Mouse (Mus musculus) urinary bladder, adult 18-20 months (tissue): ENCODE data around the gene Map3k12.

Source experiments
- DNase-seq, 2 experiments: peaks; one replicate each; pipeline ENCODE4 v3.0.0; 2022; ENCODE audit warnings: low spot score in 2 of 2, mixed read lengths in 2 of 2

The Map3k12 gene

DNA sequence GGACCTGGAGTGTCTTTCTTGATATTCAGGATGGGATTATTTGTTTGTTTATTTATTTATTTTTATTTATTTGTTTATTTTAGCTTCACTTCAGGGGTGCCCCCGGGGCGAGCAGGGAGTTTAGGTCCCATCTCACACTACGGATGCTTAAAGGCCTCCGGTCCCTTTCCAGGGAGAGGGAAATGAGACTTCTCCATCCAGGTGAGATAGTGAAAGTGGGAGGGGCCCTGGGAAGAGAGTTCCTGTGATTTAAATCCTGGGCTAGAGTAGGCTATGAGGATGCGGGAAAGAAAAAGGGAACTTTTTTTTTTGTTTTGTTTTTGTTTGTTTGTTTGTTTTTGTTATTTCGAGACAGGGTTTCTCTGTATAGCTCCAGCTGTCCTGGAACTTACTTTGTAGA lies 57.5 kb downstream of the Map3k12 start:
- DNase-seq: no peak

DNA sequence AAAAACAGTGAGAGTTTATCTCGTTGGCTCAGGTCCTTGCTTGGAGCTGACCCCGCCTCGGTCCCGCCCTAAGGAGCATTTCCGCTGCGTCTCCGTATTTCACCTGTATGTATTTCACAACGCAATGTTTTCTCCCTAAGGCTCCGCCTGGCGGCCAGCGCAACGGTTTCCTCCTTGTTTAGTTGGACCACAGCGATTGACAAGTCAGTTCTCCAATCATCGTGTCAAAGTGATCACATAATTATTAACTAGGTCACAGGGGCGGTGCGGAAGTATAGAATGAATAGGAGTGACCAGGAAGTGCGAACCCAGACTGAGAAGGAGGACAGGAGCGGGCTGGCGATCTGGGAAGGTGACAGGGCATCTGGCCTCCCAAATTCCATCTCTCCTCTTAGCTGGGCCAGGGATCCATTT lies 58.0 kb downstream of the Map3k12 start, which contains the start of gene Prr13:
Gene Prr13, plus strand, starts transcription at position 125 of the 414 bp plus-strand sequence.
- peak; percentile 84 to 93 for DNase-seq

DNA sequence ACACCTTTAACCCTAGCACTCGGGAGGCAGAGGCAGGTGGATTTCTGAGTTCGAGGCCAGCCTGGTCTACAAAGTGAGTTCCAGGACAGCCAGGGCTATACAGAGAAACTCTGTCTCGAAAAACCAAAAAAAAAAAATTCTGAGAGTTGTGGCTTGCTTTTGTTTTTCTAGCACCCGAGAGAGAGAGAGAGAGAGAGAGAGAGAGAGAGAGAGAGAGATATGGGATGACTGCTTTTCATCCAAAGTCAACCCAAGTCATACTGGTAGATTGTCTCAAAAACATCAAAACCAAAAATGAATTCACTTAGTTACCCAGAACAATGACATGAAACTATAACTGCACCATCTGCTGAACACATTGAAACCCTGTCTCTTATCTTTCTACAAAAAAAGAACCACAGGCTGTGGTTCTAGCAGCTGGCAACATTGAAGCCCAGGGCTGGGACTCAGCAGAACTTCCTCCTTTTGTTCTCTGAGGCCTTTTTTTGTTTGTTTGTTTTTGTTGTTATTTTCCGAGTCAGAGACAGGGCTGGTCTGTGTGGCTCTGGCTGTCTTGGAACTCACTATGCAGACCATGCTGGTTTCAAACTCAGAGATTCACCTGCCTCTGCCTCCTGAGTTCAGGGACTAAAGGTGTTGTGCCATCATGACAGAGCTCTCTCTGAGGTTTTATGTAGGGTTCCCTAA lies 58.7 kb downstream of the Map3k12 start:
- no peak for DNase-seq

DNA sequence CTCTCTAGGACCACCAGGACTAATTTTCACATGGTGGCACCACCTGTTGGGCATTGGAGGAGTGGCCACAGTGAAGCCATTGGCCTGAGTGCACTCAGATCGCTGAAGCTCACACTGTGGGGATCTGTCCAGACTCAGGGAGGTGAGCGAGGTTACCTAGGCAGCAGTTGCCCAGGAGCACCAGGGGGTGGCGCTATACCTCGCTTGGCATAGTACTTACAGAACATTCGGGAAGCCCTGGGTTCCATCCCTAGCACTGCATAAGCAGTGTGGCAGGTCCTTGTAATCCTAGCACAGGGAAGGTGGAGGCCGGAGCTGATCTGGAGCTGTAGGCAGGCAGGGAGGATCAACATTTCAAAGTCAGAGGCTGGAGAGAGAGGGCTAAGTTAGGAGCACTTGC lies 60.9 kb downstream of the Map3k12 start:
- no peak for DNase-seq

- DNase-seq: no peak
Observed at GRCm38 (mm10) chr15:102451666-102452430, 65.0 kb downstream of the Map3k12 start.

DNA sequence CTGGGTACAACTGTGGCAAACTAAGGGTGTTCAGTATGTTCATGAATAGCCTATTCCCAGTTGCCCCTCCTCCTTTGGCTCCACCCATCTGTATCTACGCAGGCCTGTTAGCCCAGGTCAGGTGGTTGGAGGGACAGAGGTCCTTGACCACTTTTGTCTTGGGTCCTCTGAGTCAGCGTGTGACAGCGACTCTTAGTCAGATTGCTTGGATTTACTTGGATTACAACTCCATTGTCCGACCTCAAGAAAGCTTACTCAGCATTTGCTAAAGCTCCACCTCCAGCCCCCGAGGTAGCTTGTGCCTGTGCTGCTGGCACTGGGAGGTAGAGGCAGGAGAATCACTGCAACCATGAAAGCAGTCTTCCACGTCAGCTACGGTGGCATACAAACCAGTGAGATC lies 65.9 kb downstream of the Map3k12 start:
- no peak for DNase-seq

GRCm38 (mm10) chr15:102449366-102449765 lies 67.5 kb downstream of the Map3k12 start:
- no peak for DNase-seq
